Mouse (Mus musculus) G1E (cell line): ENCODE results near the gene Def6.

Experiments
- CTCF ChIP-seq: IDR thresholded peaks from 2 replicates; pipeline ENCODE4 v1.5.1; 2012; ENCODE audit warnings: low read depth, low read length, inconsistent platforms, mixed read lengths
- GATA2 ChIP-seq: IDR thresholded peaks from 2 replicates; pipeline ENCODE4 v1.6.1; 2012; ENCODE audit warnings: low read depth, low read length, inconsistent platforms, borderline replicate concordance
- POLR2AphosphoS5 ChIP-seq: IDR thresholded peaks from 2 replicates; pipeline ENCODE4 v1.6.1; 2012; ENCODE audit warnings: low read depth, low read length, inconsistent platforms; ENCODE audit not compliant: insufficient replicate concordance

GRCm38 (mm10) chr17:28251579-28252280 is 44.2 kb downstream of the Def6 start:
- TF ChIP-seq CTCF (no peak), POLR2AphosphoS5 (no peak), GATA2 (no peak)
